Mouse (Mus musculus) intestine, embryonic 14.5 days (tissue): Measurements from ENCODE around the gene Ccdc15. TPM values are rescaled to one million over a fixed set of nuclear protein-coding genes. Genes with fewer than 3 reads are reported as not detected.
"Not testable (repeated sequence)": the region's sequence is repeated elsewhere in the genome, so short reads cannot be mapped to it uniquely, and the experiment has no call there.

ENCODE experiments used
- ATAC-seq: fragments of 200-750 bp; cut with Nextera tagmentation; replicated peaks from 2 replicates; pipeline ENCODE4 v1.8.0; 2017; ENCODE audit warnings: low read depth, moderate number of reproducible peaks, moderate TSS enrichment, moderate library complexity; ENCODE audit not compliant: low FRiP score, low TSS enrichment
- DNase-seq: peaks from one replicate; pipeline ENCODE4 v3.0.0-alpha.2; 2018; ENCODE audit warnings: low spot score
- H3K27ac ChIP-seq: fragments of 300-500 bp; sonication (generic); 2 replicates; pipeline ENCODE4 v1.5.1; 2014; ENCODE audit warnings: low read depth, mild to moderate bottlenecking, control low read depth
- H3K27me3 ChIP-seq: fragments of 300-500 bp; sonication (generic); replicated peaks from 2 replicates; pipeline ENCODE4 v1.6.1; 2014; ENCODE audit warnings: low read length, control low read depth; ENCODE audit not compliant: control insufficient read depth, insufficient read depth
- H3K36me3 ChIP-seq: fragments of 300-500 bp; sonication (generic); 2 replicates; pipeline ENCODE4 v1.6.1; 2014; ENCODE audit warnings: low read length, control low read depth; ENCODE audit not compliant: control insufficient read depth, insufficient read depth
- H3K4me1 ChIP-seq: fragments of 300-500 bp; sonication (generic); replicated peaks from 2 replicates; pipeline ENCODE4 v1.6.1; 2014; ENCODE audit warnings: low read length, control low read depth, mixed read lengths; ENCODE audit not compliant: control insufficient read depth, insufficient read depth
- H3K4me2 ChIP-seq: fragments of 300-500 bp; sonication (generic); 2 replicates; pipeline ENCODE4 v1.6.1; 2014; ENCODE audit warnings: low read length
- H3K4me3 ChIP-seq: fragments of 300-500 bp; sonication (generic); 2 replicates; pipeline ENCODE4 v1.5.1; 2014; ENCODE audit warnings: low read depth, low read length, control low read depth, mixed read lengths
- H3K9ac ChIP-seq: fragments of 300-500 bp; sonication (generic); 2 replicates; pipeline ENCODE4 v1.6.1; 2014; ENCODE audit warnings: mild to moderate bottlenecking, low read length
- H3K9me3 ChIP-seq: fragments of 300-500 bp; sonication (generic); 2 replicates; pipeline ENCODE4 v1.6.1; 2016; ENCODE audit warnings: low read length, control low read depth; ENCODE audit not compliant: control insufficient read depth
- whole genome bisulfite sequencing: fragments of 180-500 bp; shearing (Covaris S2); extraction: QIAGEN DNeasy Blood & Tissue Kit; methylation state at CpG from one replicate; pipeline ENCODE4 v1.1.7; 2014; 5-methylcytosine and 5-hydroxymethylcytosine counted together
- polyA plus RNA-seq: library from polyadenylated mRNA; unstranded; fragments of >200 nt; fragmentation: Nextera tagmentation; extraction: Ambion mirVana; gene quantifications from 2 replicates; pipeline ENCODE4 v1.2.1, GENCODE M21; 2014

Gene Ccdc15
- polyA plus RNA-seq, 1 experiment from 2014 or later = 6.4 TPM

DNA sequence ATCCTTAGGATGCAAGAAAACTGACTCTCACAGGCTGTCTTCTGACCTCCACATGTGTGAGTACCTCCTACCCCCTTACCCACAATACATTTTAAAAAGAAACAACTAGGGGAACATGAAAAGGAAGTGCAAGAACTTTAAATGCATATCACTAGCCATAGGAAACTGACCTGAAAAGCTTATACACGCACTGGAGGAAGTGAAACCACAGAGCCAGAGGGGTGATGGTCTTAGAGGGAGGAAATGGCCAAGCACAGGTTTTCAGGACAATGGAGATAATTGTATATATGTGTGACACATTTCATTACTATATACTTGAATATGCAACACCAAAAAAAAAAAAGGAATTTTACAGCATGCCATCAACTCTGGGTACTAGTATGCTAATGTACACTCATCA, 46.5 kb downstream of the Ccdc15 start:
- 89% methylated on average over 1 of the region's 1 CpGs for WGBS
- Histone ChIP-seq H3K9me3 (no peaks in the 10 kb centered on the region), H3K4me1 (no peaks in the 10 kb centered on the region), H3K27me3 (no peaks in the 10 kb centered on the region), H3K4me2 (no peak overlapping the region), H3K36me3 (no peaks in the 10 kb centered on the region), H3K4me3 (no peak overlapping the region), H3K9ac (no peak overlapping the region), H3K27ac (no peak overlapping the region)
- ATAC-seq (no peak), DNase-seq (no peak)

DNA sequence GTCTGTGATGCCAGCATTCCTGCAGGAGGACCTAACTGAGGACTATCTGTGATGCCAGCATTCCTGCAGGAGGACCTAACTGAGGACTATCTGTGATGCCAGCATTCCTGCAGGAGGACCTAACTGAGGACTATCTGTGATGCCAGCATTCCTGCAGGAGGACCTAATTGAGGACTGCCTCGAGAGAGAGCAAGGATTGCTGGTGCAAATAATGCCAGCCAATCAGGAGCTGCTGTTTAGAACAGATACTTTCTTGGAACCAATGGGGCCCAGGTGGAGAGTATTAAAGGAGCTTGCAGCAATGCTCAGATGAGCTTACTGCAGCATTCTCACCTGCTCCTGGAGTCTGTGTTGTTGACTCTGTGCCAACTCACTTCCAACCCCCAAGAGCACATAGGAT, 47.7 kb downstream of the Ccdc15 start:
- DNase-seq, H3K9me3 ChIP-seq, H3K27ac ChIP-seq, H3K9ac ChIP-seq, H3K27me3 ChIP-seq, ATAC-seq, H3K4me3 ChIP-seq, H3K4me2 ChIP-seq, H3K4me1 ChIP-seq, H3K36me3 ChIP-seq: not testable (repeated sequence)
- WGBS = 50% methylated on average over 1 of the region's 1 CpGs

DNA sequence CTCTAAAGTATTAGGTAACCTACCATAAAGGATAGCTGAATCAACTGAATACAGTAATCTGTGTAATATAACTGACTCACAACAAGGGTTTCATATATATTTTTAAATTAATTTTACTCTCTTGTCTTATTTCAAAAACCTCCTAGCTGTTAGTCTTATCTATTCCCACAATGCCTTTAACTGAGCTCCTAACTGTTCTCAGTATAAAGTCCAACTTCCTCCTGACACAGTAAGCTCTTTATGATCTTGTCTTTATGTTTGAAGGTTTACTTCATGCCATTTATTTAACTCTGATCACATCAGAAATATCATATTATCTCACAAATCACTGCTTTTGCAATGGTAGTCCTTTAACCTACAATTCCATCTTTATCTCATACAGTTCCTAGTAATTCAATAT, 52.6 kb downstream of the Ccdc15 start:
- Histone ChIP-seq H3K4me3 (no peak overlapping the region), H3K9ac (no peak overlapping the region)
- no peak for ATAC-seq

DNA sequence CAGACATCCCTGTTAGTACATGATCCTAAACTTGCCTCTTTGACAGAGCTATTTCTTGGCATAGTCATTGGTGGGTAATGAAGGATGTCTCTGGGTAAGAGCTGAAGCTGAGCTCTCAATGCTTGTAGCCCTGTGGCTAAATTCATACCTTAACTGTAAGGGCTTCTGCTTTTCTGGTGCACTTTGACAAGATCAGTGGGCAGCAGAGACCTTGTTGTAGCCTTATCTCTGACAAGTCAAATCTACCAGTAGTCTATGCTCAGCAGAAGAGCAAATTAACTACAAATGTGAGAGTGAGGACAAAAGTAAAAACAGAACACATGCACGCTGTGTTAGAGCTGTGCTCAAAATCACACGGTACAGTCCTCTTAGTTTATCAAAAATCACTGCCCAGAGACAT, 81.6 kb downstream of the Ccdc15 start:
- Histone ChIP-seq H3K4me1 (no peaks in the 10 kb centered on the region), H3K4me2 (no peak overlapping the region), H3K9me3 (no peaks in the 10 kb centered on the region), H3K9ac (no peak overlapping the region), H3K27me3 (no peaks in the 10 kb centered on the region), H3K36me3 (no peaks in the 10 kb centered on the region), H3K27ac (no peak overlapping the region), H3K4me3 (no peak overlapping the region)
- DNase-seq (no peak), ATAC-seq (no peak)
- 87% methylated on average over 2 of the region's 2 CpGs for WGBS

More for the DNA sequence above, 52.6 kb downstream of the Ccdc15 start:
- H3K36me3 ChIP-seq = no peaks in the 10 kb centered on the region
- no peaks in the 10 kb centered on the region for H3K27me3 ChIP-seq
- DNase-seq = no peak
- H3K4me2 ChIP-seq = no peak overlapping the region
- H3K27ac ChIP-seq = no peak overlapping the region
- no peaks in the 10 kb centered on the region for H3K4me1 ChIP-seq
- H3K9me3 ChIP-seq = no peaks in the 10 kb centered on the region

DNA sequence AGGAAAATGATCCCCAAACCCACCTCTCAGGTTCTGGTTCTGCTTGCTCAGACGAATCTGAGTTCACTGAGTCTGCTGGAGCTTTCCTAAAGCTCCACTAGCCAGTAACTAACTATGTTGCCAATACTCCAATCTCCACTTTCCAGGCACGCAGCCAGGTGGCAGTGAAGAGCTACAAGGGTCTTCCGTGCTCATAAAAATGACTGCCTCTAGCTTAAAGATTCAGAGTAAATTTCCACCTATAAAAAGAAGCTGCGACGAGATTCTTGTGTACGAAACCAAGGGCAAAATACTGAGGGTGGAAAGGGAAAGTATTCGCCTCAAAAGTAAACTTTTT, 92.4 kb downstream of the Ccdc15 start:
- Histone ChIP-seq H3K9ac (no peak overlapping the region), H3K4me2 (peak overlapping the region; percentile 87), H3K27ac (no peak overlapping the region), H3K9me3 (no peaks in the 10 kb centered on the region), H3K4me1 (no peaks in the 10 kb centered on the region; the same call in 1 of the 2 replicates), H3K27me3 (peaks cover 5% of the 10 kb centered on the region; the same call in 1 of the 2 replicates), H3K36me3 (no peaks in the 10 kb centered on the region), H3K4me3 (peak overlapping the region; percentile 44)
- ATAC-seq (peak; percentile 67), DNase-seq (peak; percentile 84)
- 32% methylated on average over 7 of the region's 7 CpGs for WGBS

DNA sequence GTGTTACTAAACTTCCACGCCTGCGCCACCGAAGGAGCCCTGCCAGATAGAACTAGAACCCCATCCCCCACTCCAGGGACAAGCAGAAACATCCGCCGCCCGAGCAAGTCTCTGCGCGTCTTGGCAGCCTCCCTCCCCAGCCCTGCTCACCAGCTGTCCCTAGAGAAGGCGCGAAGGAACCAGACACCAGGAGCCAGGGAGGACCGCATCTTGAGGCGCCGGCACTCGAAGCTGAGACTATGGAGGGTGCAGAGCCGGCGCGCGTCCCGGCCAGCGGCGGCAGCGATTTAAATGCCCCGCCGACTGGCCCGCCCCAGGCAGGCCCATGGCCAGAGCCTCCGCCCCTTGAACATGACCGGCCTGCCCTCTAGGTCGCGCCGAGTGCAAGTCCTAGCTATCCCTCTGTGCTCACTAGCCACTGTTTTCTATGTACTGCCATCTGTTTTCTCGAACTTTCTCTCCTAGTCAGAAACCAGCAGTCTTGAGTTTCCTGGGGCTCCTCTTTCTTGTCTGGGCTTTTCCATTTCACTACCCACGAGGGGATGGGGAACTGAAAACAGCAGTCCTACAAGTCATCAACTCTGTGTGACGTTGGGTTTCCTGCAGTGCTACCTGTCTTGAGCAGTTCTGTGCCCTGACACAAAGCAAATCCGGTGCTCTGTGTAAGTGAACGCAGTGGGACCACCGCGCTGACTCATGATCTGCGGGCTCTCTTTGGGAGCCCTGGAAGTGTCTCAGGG, 92.9 kb downstream of the Ccdc15 start, which contains the start of gene Slc37a2:
TSS of gene Slc37a2 (minus strand) at position 590 of the 740 bp plus-strand sequence.
- Histone ChIP-seq H3K9ac (peak within 1 kb of the TSS; percentile 39), H3K4me1 (no peaks in the 10 kb centered on the region; the same call in 1 of the 2 replicates), H3K36me3 (no peaks in the 10 kb centered on the region), H3K27ac (no peak within 1 kb of the TSS), H3K4me3 (peak within 1 kb of the TSS; percentile 44), H3K9me3 (no peaks in the 10 kb centered on the region), H3K27me3 (peaks cover 5% of the 10 kb centered on the region; the same call in 1 of the 2 replicates), H3K4me2 (peak within 1 kb of the TSS; percentile 87)
- WGBS = 2% methylated on average over 38 of the region's 38 CpGs
- ATAC-seq (peak; percentile 72), DNase-seq (peak; percentile 77)

DNA sequence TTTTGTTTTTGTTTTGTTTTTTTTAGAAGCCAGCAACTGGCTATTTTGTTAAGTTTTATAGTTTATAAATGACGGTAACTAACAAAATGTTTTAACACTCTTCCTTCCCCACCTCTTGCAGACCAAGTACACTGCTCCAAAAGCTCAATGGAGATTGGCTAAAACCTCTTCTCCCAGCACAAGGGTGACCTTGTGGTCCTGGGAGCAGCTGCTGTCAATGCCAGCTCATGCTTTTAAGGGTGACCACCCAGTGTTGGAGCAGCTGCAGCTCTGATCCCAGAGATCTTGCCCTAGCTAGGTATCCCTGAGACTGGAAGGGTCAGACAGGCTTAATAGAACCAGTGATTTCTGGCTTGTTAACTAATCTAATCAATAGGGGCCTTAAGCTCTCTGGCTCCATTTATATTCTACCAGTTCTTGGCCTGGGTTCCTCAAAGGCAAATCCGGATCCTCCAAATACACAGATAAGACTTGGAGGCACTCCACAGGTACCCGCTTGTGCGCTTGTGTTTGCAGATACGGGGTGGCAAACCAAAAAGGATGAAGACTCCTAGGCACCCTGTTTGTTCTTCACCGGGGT, 93.6 kb downstream of the Ccdc15 start:
- 0 out of 2 replicates have a peak, but pooled peaks have one; percentile 14 for ATAC-seq
- Histone ChIP-seq H3K4me3 (peak overlapping the region; percentile 44), H3K9me3 (no peaks in the 10 kb centered on the region), H3K36me3 (no peaks in the 10 kb centered on the region), H3K27ac (no peak overlapping the region), H3K27me3 (peaks cover 5% of the 10 kb centered on the region; the same call in 1 of the 2 replicates), H3K9ac (peak overlapping the region; percentile 39; the same call in 1 of the 2 replicates), H3K4me2 (peak overlapping the region; percentile 87), H3K4me1 (peaks cover under 1% of the 10 kb centered on the region; the same call in 1 of the 2 replicates)
- 19% methylated on average over 6 of the region's 6 CpGs for WGBS
- DNase-seq = no peak

DNA sequence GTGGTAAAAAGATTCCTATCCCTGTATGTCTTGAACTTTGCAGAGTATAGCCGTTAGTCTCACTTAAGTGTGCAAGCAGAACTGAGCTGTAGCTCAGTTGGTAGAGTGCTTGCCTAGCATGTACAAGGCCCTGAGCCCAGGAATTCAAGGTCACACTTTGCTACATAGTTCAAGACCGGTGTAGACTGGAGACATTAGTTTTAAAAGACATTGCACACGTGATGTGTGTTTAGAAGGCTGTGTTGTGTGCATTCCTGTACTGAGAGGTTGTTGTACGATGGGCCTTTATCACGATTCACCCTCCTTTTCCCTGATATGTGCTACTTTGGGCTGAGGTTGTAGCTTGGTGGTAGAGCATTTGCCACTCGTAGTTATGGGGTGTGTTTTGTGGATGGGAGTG, 97.6 kb downstream of the Ccdc15 start:
- Histone ChIP-seq H3K27ac (no peak overlapping the region), H3K4me2 (no peak overlapping the region), H3K9me3 (no peaks in the 10 kb centered on the region), H3K4me3 (no peak overlapping the region), H3K9ac (no peak overlapping the region), H3K27me3 (peaks cover 5% of the 10 kb centered on the region; the same call in 1 of the 2 replicates), H3K4me1 (peaks cover 3% of the 10 kb centered on the region; the same call in 1 of the 2 replicates), H3K36me3 (no peaks in the 10 kb centered on the region)
- no peak for DNase-seq
- WGBS = 79% methylated on average over 6 of the region's 6 CpGs
- ATAC-seq = no peak
